In the genomic region with DNA sequence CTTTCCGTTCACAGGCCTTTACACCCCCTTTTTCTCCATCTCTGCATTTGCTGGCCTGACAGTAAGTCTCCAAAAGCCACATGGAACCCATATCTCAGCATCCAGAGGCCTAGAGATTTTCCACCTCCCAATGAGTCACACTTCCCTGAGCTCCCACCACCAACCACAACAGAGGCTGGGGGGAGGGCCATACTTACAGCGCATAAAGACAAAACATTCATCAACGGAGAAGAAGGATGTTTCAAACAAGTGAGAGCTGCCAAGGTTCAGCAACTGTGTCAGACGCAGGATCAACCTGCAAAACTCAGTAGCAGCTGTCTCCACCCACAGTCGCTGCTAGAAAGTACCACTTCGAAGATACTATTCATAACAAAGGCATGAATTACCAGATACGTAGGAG, we compare ENCODE assay signal across 9 mouse cellular contexts. TPM values are rescaled to one million over a fixed set of nuclear protein-coding genes. Genes with fewer than 3 reads are reported as not detected.
A peak's percentile ranks its signal among the peaks of the same experiment; 100 is the strongest.
DNase-seq lines count a peak whose midpoint lies in the region; ATAC-seq and TF ChIP-seq lines count a peak whose summit lies in the region.
"Had no signal": no experiment of that assay in that cellular context is flagged by ENCODE, and none has a peak within 500 bp of the region (broad histone marks: within the 10 kb centered on the region; RNA-seq: fewer than 3 reads in every experiment).

No protein-coding gene starts in this region.

- H3K27ac ChIP-seq in layer of hippocampus, adult 2 months = 0 out of 2 replicates have a peak overlapping the region, but pooled peaks have one; percentile 79

- TF ChIP-seq CTCF in layer of hippocampus, adult 2 months (conservative IDR thresholded peaks at IDR 0.05) = no peak

- peak; percentile 65 for ATAC-seq in CD4-positive, CD25-positive, alpha-beta regulatory T cell, adult 4 months
- ATAC-seq in monocyte, adult 5-6 weeks (replicated peaks; ENCODE audit: insufficient number of reproducible peaks, low FRiP score, low TSS enrichment, poor library complexity, severe bottlenecking) = no peak

- H3K4me3 ChIP-seq in layer of hippocampus, adult 2 months = no peak overlapping the region

- DNase-seq in layer of hippocampus, adult 2 months (ENCODE audit: low spot score in 2 of 2) = peak; percentile 20 to 23
- no peak for DNase-seq in layer of hippocampus, postnatal 25 days (ENCODE audit: extremely low spot score in 1 of 2, low spot score in 1 of 2)
- peak; percentile 75 for DNase-seq in c-Kit-positive CD71-negative TER-119-negative erythroid progenitor cells, embryonic 14.5 days (ENCODE audit: low read depth)
- DNase-seq in naive thymus-derived CD4-positive, alpha-beta T cell, adult 2 months (ENCODE audit: low read depth) = peak; percentile 81
- DNase-seq in adrenal gland, postnatal 36 days = no peak
- DNase-seq in frontal cortex, postnatal 14 days (ENCODE audit: low spot score in 2 of 2) = no peak
- DNase-seq: kidney, adult 9 months had no signal

RNA-seq across cellular contexts. Expression of gene Vcpkmt, which starts 43.5 kb away (rescaled TPM):
- total RNA-seq in layer of hippocampus, adult 2 months (2021) = 10 to 100 TPM; 18.1 TPM
- total RNA-seq in layer of hippocampus, postnatal 25 days (2021) = 10 to 100 TPM; 19.9 to 21.2 TPM
- 10 to 100 TPM in 1 of 2 experiments, 1 to 10 TPM in 1; 9.5 to 11.7 TPM for polyA plus RNA-seq in CD4-positive, CD25-positive, alpha-beta regulatory T cell, adult 4 months (2017; shearing (Covaris generic))
- 10 to 100 TPM; 11.5 to 14.9 TPM for total RNA-seq in adrenal gland, postnatal 36 days (2021)
- 10.9 to 19.7 TPM (median 14.9 TPM) in 3 replicates for total RNA-seq in monocyte, adult 5-6 weeks (2017)

Comparison
In these comparisons a context has a peak if more than half of its experiments do, and no peak if none do; other contexts are left out.
1. DNase-seq: peak in layer of hippocampus, adult 2 months (2 of 2), c-Kit-positive CD71-negative TER-119-negative erythroid progenitor cells, embryonic 14.5 days (single experiment) and naive thymus-derived CD4-positive, alpha-beta T cell, adult 2 months (single experiment); none in layer of hippocampus, postnatal 25 days (0 of 2), adrenal gland, postnatal 36 days (0 of 2) and frontal cortex, postnatal 14 days (0 of 2).